Mouse (Mus musculus): ENCODE results near the gene Tmem220.

Tmem220 gene

DNA sequence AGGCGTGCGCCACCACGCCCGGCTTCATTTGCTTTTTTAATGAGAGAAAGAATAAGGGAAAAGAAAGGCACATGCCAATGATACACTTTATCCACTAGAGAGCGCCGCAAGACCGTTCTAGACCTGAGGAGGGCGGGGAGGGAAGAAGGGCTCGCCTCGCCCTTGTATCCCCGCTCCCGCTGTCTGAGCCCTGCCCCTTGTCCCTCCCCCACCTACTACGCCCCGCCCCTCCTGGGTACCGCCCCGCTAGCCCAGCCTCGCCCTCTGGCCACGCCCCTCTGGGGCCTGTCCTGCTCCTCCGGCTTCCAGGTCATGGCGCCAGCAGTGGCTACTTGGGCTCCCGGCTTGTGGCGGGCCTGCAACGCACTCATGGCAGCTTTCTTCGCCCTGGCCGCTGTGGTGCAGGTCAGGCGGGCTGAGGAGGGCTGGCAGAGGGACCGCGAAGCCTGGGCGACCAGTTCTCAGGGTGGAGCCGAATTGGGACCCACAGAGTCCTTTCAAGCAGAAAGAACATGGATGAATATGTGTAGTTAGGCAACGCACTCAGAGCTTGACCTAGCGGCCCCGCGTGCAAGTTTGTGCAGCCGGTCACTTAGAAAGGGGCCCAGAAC is at the start of gene Tmem220:
TSS of gene Tmem220 (plus strand) at position 288 of the 611 bp plus-strand sequence.
- peak; percentile 95 for DNase-seq (ENCODE audit: low read depth, low spot score)

DNA sequence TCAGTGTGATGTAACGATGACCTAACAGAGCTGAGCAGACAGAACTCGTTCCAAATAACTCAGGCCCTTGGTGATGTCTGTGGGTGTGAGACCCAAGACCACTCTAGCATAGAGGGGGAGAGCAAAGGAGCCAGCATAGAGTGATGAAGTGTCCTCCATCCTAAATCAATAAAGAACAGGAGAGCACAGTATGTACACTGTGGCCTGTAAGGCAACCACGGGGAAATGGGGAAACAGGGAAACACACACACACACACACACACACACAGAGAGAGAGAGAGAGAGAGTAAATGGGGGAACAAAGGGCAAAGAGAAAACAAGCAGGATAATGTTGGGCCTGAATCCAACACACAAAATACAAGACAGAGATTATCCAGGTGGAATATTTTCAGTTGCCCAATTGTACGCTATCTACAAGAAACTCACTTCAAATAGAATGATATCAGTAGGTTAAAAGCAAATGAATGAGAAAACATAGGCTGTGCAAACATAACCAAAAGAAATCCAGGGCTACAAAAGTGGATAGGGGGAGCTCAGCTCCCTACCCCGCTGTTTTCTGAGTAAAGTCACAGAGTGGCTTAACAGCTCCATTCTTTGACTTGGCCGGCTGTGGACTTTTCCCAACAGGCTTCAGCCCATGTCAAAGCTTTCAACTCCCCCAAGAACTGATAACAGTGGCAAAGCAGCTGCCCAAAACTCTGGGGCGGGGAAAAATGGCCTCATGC is 49.2 kb upstream of the Tmem220 start:
- DNase-seq (ENCODE audit: low read depth, low spot score) = no peak

DNA sequence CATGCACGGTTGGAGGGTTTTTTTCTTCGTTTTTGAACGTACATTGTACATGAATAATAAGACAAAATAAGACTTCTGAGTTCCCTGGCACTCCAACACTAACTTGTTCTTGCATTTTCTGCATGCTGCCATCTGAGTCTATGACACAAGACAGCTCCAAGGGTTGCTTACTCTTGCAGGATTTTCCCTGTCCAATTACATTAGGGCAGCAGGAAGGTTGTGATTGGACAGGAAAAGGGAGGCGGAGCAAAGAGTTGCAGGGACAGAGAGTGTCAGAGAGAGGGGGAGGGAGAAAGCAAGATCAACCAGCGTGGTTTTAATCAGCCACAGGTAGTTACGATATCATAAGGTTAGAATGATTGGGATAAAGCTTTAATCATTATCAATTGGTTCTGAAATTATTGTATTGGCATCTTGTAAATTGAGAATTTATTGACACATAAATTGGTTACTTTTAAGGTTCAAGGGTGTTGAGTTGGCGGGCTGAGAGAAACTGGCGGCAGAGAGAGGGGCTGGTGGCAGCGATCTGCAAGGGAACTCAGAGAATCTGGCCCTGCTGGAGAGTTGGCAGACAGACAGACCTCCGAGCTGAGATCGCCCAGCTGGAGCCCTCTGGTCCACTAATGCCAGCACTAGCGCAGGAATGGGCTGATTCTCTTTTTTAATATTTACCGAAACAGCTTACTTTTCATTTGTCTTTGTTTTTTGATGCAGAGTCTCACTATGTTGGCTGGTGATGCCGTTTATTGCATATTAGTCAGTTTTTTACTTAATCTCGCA is 43.4 kb upstream of the Tmem220 start:
- no peak for DNase-seq (ENCODE audit: low read depth, low spot score)

DNA sequence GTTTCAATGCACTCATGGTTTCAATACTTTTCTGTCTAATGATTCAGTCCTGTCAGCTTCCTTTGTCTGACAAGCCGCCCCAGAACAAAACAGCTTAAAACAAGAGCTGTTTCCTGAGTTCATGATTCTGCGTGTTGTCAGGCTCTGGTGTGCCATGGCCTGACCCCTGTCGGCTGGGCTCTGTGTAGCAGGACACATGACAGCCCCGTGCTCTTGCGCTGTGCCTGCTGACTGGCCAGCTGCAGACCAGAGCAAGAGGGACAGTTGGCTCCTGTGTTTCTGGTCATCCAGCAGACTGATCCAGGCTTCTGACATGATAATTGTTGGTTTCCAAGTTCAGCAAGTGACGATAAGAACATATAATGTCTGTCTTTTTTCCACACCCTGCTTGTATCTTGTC is 42.2 kb upstream of the Tmem220 start:
- DNase-seq (ENCODE audit: low read depth, low spot score) = peak; percentile 18

DNA sequence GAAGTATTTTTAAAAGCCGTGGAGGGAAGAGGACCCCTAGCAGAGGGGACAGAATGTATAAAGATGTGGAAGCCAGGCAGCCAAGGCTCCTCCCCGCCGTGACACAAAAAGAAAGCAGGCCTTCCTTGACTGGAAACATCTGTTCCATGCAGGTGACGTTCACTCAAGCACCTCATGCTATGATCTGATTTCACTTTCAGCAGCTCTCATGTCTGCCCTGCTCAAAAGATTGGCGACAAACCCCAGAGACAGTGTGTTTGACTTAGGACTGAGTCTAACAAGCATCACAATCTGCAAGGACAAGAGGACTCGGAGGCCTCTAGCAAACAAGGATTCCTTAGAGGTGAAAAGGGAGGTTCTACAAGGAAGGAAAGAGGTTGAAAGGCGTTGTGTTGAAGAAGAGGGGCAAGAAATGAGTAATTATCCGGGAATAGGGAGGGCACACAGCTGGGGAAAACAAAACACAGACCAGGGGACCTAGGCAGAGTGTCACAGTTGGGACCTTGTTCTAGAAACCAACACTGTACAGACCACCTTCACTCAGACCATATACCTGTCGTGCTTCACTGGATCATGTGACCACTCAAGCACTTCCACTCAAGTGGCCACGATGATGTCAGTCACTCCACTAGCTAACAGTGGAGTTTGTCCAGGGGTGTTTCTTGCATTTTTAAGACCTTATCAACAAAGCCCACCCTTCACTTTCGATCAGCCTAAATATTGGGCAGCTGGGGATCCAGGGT is 41.4 kb upstream of the Tmem220 start:
- no peak for DNase-seq (ENCODE audit: low read depth, low spot score)

DNA sequence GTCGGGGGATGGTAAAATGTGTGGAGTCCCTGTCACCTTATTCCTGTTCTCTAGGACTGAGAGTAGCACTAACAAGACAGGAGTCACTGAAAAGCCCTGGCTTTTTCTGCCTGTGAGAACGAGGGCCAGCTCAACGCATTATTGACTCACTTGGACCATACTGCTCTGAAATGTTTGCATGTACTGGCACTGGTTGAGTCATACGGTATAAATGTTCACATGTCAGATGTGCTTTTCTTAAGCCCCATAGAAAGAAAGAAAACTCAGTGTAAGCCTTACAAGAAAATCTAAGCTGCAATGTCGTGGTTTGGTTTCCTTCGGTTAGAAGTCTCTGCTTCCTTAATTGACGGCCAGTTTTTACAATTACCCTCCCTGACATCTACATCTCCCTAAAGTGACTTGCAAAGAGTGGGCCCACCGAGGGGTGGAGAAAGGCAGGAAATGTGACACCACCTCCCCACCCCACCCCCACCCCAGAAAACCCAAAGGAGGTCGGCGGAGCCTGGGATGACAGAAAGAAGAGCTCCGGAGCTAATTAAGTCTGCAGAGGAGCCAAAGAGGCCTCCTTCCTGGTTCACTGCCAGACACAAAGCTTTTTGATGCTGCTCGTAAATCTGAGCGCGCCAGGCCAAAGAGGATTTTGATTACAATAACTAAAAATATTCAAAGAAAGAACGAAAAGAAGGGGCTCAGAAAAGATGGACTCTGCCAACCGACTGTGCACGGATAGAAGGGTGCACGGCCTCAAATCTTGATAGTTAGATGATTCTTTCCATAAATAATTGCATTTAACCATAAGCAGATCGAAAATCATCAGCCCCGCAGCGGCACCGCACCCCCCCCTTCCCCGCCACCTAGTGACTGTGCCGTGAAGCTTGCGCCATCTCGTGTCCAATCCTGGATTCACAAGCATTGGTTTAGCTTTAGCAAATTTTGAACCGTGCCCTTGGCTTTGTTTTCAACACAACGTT is 40.5 kb upstream of the Tmem220 start:
- peak; percentile 25 for DNase-seq (ENCODE audit: low read depth, low spot score)

DNA sequence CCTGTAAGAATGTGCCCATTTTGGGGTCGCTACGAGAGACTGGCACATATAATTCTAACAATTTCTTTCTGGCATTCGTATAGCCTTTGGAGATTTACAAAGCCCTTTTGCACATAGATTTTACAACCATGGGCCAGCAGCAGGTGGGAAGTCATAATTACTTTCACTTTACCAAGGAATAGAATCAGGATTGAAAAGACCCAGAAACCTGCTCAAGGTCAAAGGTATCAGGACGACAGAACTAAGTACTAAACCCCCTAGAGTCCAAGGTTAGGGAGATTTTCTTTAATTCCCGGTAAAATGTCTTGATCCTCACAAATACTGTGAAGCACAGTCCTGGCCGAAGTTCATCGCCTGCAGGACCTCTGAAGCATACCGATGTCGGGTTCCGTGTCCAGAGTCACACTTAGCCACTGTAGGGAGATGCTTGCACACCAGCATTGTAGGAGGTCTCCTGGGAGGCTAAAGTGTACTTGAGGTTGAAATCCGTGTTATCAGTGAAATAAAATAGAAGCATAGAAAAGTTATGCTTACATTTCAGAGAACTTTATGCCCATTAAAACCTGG is 39.7 kb upstream of the Tmem220 start:
- DNase-seq (ENCODE audit: low read depth, low spot score) = no peak

DNA sequence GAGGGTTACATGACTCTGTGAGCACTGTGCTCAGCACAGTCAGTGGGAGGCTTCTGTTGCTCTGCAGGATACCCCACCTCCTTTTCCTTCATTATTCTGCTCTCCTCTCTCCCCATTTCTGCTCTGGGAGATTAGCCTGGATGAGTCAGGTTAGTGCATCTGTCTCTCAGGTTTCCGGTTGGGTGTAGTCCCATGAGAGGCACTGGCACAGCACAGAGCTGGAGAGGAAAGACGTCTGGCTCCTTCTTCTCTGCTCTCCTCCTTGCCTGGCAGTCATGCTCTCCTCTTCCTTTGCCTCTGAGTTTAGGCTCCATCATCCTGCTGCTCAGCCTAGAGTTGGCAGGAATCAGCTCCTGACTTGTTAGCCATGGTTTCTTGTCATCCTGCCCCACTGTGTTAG is 32.8 kb upstream of the Tmem220 start:
- no peak for DNase-seq (ENCODE audit: low read depth, low spot score)

DNA sequence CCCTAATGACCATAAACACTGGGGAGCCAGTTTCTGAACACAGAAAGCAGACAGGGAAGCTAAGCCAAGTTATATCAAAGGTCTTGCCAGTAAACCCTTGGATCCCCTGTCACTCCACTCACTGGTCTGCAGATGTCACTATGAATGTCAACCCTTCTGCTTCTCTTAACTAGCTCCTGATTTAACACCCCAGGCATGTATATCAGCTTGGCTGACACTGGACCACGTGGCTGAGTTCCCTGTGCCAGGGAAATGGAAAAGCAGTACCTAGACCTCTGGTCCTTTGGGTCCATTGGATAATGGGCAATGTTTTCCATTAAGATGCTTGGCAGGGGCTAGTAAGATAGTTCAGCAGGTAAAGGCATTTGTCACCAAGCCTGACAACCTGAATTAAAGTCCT is 31.3 kb upstream of the Tmem220 start:
- DNase-seq (ENCODE audit: low read depth, low spot score) = no peak

DNA sequence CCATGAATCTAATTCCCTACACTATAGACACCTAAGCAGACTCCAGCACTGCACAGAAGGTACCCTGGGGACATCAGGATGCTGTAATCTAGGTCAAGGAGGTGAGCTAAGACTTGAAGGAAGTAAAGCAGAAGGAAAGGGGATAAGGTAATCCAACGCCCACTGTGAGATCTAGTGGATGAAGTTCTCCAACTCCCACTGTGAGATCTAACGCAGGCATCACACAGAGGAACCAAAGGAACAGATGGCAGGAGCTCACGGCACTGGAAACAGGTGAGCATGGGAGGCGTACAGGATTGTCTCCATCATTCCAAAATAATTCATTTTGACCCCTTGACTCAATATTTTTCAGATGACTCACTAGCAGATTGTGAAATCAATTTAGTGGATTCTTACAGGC is 28.5 kb upstream of the Tmem220 start:
- DNase-seq (ENCODE audit: low read depth, low spot score) = no peak

DNA sequence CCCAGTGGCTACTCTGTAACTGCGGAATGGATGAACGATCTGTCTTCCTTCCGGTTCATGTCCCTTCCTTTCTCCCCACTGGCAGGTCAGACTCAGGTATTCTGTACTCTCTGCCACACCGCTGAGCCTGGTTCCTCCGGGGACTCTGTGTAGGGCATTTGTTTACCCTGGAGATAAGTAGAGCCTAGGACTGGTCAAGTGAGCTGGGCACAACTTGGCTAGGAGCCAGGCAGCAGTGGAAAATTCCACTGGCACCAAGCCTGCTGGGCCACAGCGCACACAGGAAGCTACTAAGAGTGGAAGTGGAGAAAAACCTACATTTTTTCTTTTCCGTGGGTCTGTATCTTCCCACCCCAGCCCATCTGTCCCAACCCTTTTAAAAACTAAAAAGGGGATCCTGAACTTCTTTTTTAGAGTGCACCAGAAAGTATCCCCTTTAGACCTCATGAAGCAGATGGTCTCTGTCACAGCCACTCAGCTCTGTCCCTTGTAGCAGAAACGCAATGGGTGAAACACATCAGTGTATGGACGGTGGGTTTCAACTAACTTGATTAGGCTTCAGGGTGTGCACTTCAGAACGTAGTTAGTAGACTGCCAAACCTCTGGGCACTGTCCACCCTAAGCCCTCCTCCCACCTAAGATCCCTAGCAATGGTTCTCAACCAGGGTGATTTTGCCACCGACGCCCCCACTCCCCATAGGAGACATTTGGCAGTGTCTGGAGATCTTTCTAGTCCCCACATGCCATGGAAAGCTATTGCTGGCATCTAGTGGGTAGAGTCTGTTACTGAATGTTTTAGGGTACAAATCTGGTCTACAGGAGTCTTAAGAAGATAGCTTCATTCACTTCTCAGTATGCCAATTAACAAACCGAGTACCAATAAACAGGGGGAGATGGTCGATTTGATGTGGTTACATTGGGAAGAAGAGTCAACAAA is 26.2 kb upstream of the Tmem220 start:
- no peak for DNase-seq (ENCODE audit: low read depth, low spot score)

DNA sequence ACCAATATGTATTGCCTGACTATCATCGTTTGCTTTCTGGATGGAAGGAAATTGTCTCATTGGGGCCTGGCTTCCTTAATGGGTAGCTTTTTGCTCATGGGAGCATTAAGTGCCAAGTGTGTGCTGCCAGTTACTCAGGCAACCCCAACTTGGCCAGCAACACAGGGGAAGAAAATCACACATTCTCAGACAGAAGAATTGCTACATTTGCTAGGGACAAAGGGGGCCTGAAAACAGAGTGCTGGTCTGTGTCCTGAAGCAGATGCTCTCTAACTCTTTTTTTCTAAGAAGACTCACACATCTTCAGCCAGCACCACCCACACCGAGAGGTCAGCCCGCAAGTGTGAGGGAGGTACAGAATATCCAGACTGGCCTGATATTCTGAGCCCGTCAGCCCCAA is 24.3 kb upstream of the Tmem220 start:
- DNase-seq (ENCODE audit: low read depth, low spot score) = no peak

DNA sequence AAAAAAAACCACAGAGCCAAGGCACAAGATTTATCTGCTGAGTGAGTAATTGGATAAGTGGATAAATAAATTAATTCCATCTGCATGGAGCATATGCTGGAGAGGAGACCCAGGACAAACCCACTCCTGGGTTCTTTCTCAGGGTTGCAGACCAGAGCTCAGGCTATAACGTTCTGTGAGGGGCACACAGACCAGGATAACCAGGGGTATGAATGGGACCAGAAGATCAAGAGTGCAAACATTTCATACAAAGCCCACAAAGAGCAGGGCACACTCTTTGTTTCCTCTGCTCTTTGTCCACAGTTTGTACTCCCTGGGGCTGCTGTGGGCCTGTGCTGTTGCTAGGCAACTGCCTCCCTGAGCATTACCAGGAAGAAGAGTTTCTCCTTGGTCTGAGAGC is 23.2 kb upstream of the Tmem220 start:
- no peak for DNase-seq (ENCODE audit: low read depth, low spot score)

DNA sequence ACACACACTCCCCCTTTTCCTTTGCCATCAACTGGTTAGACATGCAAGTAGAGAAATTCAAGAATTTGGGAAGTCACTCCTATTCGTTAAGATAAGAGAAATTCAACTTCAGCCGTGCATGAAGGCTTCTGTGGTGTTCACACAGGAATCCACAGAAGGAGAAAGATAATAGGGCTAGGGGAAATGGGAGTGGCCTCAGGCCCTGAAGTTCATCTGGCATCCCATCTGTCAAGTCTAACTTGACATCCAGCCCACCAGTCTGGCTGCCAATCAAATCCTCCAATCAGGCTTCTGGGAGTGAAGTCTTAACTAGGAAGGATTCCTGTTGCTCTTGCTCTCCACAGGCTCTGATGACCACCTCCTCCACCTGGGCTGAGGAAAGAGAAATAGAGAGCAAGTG is 22.0 kb upstream of the Tmem220 start:
- DNase-seq (ENCODE audit: low read depth, low spot score) = no peak

DNA sequence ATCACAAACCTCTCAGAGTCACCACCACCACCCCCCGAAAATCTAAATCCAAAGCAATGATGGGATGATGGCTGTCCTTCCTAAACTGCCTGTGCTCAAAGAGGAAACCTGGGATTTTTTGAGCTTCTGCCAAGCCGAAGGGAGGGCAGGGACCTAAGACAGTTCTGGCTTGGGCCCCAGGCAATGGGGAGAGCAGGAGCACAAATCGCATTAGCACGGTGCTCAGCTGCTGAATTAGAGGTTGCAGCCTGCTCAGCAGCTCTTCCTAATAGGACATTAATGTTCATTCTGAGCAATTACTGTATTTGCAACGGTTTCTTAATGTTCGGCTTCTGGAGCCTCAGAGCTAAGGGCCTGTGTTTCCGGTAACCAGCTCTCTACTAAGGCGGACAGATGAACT is 17.0 kb upstream of the Tmem220 start:
- DNase-seq (ENCODE audit: low read depth, low spot score) = no peak

DNA sequence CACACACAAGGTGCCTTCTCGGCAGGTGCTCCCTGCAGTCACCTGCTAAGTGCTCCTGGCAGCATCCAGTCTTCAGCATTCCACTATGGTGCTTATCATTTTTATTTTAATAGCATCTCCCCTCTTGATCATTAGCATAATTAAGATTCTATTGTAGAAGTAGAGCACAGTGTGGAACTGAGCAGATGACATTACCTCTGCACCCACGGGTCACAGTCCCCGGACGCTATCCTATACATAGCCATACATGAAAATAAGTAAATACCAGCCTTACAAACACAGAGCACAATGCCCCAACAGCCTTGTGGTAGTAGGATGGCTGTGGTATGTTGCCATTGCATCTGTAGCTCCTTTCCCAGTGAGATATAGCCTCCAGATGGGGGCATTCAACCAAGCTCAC is 16.4 kb upstream of the Tmem220 start:
- DNase-seq (ENCODE audit: low read depth, low spot score) = no peak

DNA sequence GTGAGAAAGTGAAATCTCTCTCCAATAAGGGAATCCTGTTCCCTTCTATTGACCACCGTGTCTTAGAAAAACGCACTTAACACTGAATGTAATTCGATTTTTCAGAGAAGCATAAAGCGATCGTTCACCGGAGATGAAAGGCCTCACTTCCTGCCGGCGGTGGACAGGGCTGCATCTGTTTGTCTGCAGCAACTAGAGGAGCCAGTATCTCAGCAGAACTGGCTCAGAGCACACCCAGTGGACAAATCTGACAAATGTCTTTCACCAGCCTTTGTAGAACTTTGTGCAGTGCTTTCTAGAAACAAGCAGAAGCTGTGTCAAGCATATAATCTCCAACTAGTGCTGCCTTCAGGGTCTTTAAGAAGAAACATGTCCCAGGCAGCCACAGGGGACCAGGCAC is 14.5 kb upstream of the Tmem220 start:
- DNase-seq (ENCODE audit: low read depth, low spot score) = no peak

DNA sequence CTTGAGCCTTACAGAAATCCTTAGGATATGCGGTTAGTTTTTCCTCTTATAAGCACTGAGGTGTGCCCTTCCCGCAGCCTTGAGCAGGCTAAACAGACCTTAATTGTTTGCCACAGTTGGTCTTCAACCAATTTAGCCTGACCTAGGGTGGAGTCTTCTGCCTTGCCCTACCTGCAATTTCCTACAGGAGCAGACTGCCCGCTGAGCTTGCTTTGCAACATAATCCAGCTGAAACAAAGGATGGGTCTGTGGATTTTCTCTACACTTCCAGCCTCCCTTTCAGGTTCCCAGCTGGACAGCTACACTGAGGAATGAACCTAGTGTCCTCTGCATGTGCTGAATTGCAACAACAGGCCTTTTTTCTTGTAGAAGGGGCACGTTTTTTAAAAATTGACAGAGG is 13.3 kb upstream of the Tmem220 start:
- DNase-seq (ENCODE audit: low read depth, low spot score) = no peak

DNA sequence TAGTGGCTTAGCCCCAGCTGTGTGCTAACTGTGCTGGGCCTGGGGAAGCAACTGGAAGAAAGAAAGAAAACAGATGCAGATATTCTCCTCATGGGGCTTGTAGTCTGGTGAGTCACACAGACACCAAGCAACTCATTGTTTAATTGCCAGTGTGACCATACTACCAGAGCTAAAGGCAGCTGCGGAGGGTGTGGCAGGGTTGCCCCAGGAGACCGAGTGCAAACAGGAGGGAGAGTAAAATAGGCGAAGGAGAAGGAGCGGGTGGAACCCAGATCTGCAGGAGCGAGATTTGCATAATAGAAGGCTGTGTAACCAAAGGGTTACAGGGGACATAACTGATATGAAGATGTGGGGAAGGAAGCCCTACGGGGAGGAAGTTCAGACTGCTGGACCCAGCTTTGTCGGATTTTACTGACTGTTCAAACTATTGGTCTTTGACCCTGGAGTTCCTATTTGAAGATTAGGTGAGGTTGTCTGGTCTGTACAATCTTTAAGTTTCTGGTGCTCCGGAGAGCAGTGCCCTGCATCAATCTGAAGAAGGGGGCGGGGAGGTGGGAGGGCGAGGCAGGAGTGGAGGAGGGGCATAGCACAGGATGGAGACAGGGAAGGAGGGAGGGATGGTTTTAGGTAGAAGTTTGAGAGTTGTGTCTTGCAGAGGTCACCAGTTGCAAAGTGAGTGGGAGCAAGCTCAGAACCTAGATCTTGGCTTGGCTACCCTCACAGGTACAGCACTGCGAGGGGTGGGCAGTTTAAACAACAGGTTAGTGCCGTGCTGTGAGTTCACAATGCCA is 7.0 kb upstream of the Tmem220 start:
- DNase-seq (ENCODE audit: low read depth, low spot score) = peak; percentile 25
